Mouse (Mus musculus): ENCODE results near the gene 1700023F06Rik. TPM values are rescaled to one million over a fixed set of nuclear protein-coding genes. Genes with fewer than 3 reads are reported as not detected.

Gene 1700023F06Rik
- polyA plus RNA-seq, 1 experiment from 2014 or later, result 0.57 TPM

GRCm38 (mm10) chr11:103180426-103180825 lies 27.9 kb downstream of the 1700023F06Rik start:
- H3K36me3 ChIP-seq (ENCODE audit: control insufficient read depth, insufficient read depth, low read length), result no peaks in the 10 kb centered on the region
- 72% methylated on average over 1 of the region's 1 CpGs for WGBS
- H3K27me3 ChIP-seq (replicated peaks; ENCODE audit: control insufficient read depth, insufficient read depth, low read length), result no peaks in the 10 kb centered on the region
- no peak overlapping the region for H3K27ac ChIP-seq (ENCODE audit: low read length)
- H3K4me2 ChIP-seq (ENCODE audit: low read depth, low read length), result no peak overlapping the region
- H3K4me1 ChIP-seq (ENCODE audit: control insufficient read depth, insufficient read depth, low read length), result peaks cover 10% of the 10 kb centered on the region
- H3K9me3 ChIP-seq (ENCODE audit: control insufficient read depth, low read length), result no peaks in the 10 kb centered on the region
- no peak overlapping the region for H3K9ac ChIP-seq (ENCODE audit: low read depth, low read length)
- no peak overlapping the region for H3K4me3 ChIP-seq (ENCODE audit: low read length)
- ATAC-seq, result no peak

DNA sequence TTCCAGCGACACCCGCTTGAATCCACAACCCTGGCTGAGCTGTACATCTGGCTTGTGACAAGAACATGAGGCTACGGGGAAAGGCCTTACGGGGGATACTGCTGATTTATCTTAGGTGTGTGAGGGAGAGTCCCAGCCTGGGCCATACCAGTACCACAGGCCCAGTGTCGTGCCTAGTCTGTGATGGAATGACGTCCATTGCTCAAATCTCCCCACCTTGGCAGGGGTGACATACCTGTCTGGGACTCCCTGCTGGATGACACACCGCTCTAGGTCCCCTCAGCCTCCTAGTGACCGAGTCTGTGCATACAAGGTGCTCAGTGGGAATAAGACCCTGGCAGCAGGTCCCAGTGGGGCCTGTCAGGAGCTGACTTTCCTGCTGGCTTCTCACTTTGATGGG lies 29.6 kb downstream of the 1700023F06Rik start:
- Histone ChIP-seq H3K4me2 (ENCODE audit: low read depth, low read length) (no peak overlapping the region), H3K27ac (ENCODE audit: low read length) (no peak overlapping the region), H3K4me3 (ENCODE audit: low read length) (no peak overlapping the region), H3K9me3 (ENCODE audit: control insufficient read depth, low read length) (no peaks in the 10 kb centered on the region), H3K36me3 (ENCODE audit: control insufficient read depth, insufficient read depth, low read length) (no peaks in the 10 kb centered on the region), H3K27me3 (replicated peaks; ENCODE audit: control insufficient read depth, insufficient read depth, low read length) (no peaks in the 10 kb centered on the region), H3K4me1 (ENCODE audit: control insufficient read depth, insufficient read depth, low read length) (peaks cover 10% of the 10 kb centered on the region), H3K9ac (ENCODE audit: low read depth, low read length) (no peak overlapping the region)
- no peak for ATAC-seq
- 89% methylated on average over 8 of the region's 8 CpGs for WGBS

- no peak overlapping the region for H3K9ac ChIP-seq (ENCODE audit: low read depth, low read length)
- WGBS, result 81% methylated on average over 15 of the region's 15 CpGs
- H3K9me3 ChIP-seq (ENCODE audit: control insufficient read depth, low read length), result no peaks in the 10 kb centered on the region
- H3K4me3 ChIP-seq (ENCODE audit: low read length), result no peak overlapping the region
- no peak overlapping the region for H3K27ac ChIP-seq (ENCODE audit: low read length)
- H3K27me3 ChIP-seq (replicated peaks; ENCODE audit: control insufficient read depth, insufficient read depth, low read length), result no peaks in the 10 kb centered on the region
- H3K4me2 ChIP-seq (ENCODE audit: low read depth, low read length), result no peak overlapping the region
- ATAC-seq, result no peak
- no peaks in the 10 kb centered on the region for H3K36me3 ChIP-seq (ENCODE audit: control insufficient read depth, insufficient read depth, low read length)
- peaks cover 10% of the 10 kb centered on the region for H3K4me1 ChIP-seq (ENCODE audit: control insufficient read depth, insufficient read depth, low read length)
Observed at GRCm38 (mm10) chr11:103177815-103178485, 30.4 kb downstream of the 1700023F06Rik start.

- Histone ChIP-seq H3K4me1 (ENCODE audit: control insufficient read depth, insufficient read depth, low read length) (peaks cover 6% of the 10 kb centered on the region), H3K36me3 (ENCODE audit: control insufficient read depth, insufficient read depth, low read length) (no peaks in the 10 kb centered on the region), H3K9ac (ENCODE audit: low read depth, low read length) (no peak overlapping the region), H3K27me3 (replicated peaks; ENCODE audit: control insufficient read depth, insufficient read depth, low read length) (no peaks in the 10 kb centered on the region; the same call in 1 of the 2 replicates), H3K9me3 (ENCODE audit: control insufficient read depth, low read length) (no peaks in the 10 kb centered on the region), H3K4me2 (ENCODE audit: low read depth, low read length) (no peak overlapping the region), H3K4me3 (ENCODE audit: low read length) (no peak overlapping the region), H3K27ac (ENCODE audit: low read length) (no peak overlapping the region)
- WGBS, result 83% methylated on average over 5 of the region's 5 CpGs
- no peak for ATAC-seq
Observed at GRCm38 (mm10) chr11:103177216-103177615, 31.1 kb downstream of the 1700023F06Rik start.

DNA sequence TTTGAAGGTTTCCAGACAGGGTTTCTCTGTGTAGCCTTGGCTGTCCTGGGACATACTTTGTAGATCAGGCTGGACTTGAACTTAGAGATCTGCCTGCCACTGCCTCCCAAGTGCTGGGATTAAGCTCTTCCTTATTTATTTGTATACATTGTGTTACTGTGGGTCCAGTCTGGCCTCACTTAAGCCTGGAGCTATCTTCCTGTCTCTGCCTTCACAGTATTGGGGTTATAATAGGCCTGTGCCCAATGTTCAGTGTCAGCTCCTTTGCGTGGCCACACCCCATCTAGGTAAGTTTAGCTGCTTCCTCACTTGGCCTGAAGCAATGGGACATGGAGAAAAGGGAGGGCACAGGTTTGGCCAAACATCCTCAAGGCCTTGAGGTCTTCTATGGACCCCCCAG lies 31.8 kb downstream of the 1700023F06Rik start:
- H3K4me1 ChIP-seq (ENCODE audit: control insufficient read depth, insufficient read depth, low read length), result no peaks in the 10 kb centered on the region
- no peak overlapping the region for H3K4me3 ChIP-seq (ENCODE audit: low read length)
- no peaks in the 10 kb centered on the region for H3K36me3 ChIP-seq (ENCODE audit: control insufficient read depth, insufficient read depth, low read length)
- no peak overlapping the region for H3K4me2 ChIP-seq (ENCODE audit: low read depth, low read length)
- H3K9me3 ChIP-seq (ENCODE audit: control insufficient read depth, low read length), result no peaks in the 10 kb centered on the region
- no peak for ATAC-seq
- H3K9ac ChIP-seq (ENCODE audit: low read depth, low read length), result no peak overlapping the region
- 95% methylated on average over 1 of the region's 1 CpGs for WGBS
- H3K27ac ChIP-seq (ENCODE audit: low read length), result no peak overlapping the region
- peaks cover 4% of the 10 kb centered on the region; the same call in 1 of the 2 replicates for H3K27me3 ChIP-seq (replicated peaks; ENCODE audit: control insufficient read depth, insufficient read depth, low read length)

DNA sequence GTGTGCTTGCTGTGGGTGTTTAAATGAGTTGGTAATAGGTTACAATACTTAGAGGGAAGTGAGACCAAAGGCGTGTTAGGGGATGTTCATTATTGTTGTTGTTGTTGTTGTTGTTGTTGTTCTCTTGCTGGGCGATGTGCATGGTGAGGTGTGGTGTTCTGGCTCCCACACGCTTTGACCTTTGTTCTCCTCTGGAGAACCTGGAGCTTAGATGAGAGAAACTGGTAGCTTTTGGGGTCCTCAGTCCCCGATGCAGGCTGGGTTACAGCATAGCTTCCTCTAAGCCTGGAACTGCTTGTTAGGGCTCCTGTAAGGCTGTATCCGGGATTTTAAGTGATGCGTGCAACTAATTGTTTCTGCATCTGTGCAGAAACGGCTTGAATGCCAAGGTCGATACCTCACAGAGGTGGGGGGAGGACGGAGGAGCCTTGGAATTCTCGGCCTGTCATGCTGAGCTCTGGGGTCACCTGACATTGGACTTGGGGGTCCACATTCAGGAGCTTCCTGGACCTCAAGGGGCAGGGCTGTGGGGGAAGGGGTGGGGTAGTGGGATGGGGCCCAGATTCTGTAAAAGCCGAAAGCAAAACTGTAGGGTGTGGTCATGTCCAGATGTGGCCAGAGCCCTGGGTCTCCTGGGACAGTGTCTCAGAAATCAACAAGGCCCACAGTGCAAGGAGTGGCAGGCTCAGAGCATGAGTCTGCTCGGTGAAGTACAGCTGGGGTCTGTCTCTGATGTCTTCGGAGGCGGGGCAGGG lies 32.5 kb downstream of the 1700023F06Rik start:
- Histone ChIP-seq H3K9ac (ENCODE audit: low read depth, low read length) (no peak overlapping the region), H3K9me3 (ENCODE audit: control insufficient read depth, low read length) (no peaks in the 10 kb centered on the region), H3K36me3 (ENCODE audit: control insufficient read depth, insufficient read depth, low read length) (no peaks in the 10 kb centered on the region), H3K4me2 (ENCODE audit: low read depth, low read length) (no peak overlapping the region), H3K27ac (ENCODE audit: low read length) (no peak overlapping the region), H3K4me3 (ENCODE audit: low read length) (no peak overlapping the region), H3K27me3 (replicated peaks; ENCODE audit: control insufficient read depth, insufficient read depth, low read length) (peaks cover 11% of the 10 kb centered on the region), H3K4me1 (ENCODE audit: control insufficient read depth, insufficient read depth, low read length) (no peaks in the 10 kb centered on the region)
- 69% methylated on average over 14 of the region's 14 CpGs for WGBS
- ATAC-seq, result no peak

DNA sequence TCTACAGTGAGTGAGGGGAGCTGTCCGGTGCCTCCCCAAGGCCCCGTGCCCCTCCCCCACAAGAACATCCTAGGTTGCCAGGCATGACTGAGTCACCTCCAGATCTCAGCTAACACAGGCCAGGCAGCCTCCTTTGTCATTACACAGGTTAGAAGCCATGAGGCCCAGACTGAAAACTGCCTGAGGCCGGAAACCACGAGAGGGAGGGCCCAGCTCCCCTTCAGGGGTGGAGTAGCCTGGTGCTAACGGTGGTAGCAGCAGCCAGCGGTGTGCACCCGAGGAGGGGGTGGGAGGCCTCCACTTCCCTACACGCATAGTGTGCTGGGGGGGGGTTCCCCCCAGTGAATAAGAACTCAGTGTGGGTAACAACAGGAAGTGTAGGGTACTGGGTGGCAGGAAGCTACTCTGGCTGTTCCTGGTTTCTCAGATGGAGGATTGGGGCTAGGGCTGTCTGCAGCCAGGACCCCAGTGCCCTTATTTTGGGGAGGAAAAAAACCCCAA lies 33.4 kb downstream of the 1700023F06Rik start:
- ATAC-seq, result no peak
- no peak overlapping the region for H3K27ac ChIP-seq (ENCODE audit: low read length)

GRCm38 (mm10) chr11:103174411-103174832 lies 33.9 kb downstream of the 1700023F06Rik start:
- 81% methylated on average over 5 of the region's 5 CpGs for WGBS
- no peak for ATAC-seq
- H3K9me3 ChIP-seq (ENCODE audit: control insufficient read depth, low read length), result no peaks in the 10 kb centered on the region
- H3K27ac ChIP-seq (ENCODE audit: low read length), result no peak overlapping the region
- peaks cover 24% of the 10 kb centered on the region for H3K27me3 ChIP-seq (replicated peaks; ENCODE audit: control insufficient read depth, insufficient read depth, low read length)
- no peak overlapping the region for H3K9ac ChIP-seq (ENCODE audit: low read depth, low read length)
- no peaks in the 10 kb centered on the region for H3K36me3 ChIP-seq (ENCODE audit: control insufficient read depth, insufficient read depth, low read length)
- H3K4me2 ChIP-seq (ENCODE audit: low read depth, low read length), result no peak overlapping the region
- H3K4me3 ChIP-seq (ENCODE audit: low read length), result no peak overlapping the region
- H3K4me1 ChIP-seq (ENCODE audit: control insufficient read depth, insufficient read depth, low read length), result 0 out of 2 replicates have a peak, but pooled peaks cover 2% of the 10 kb centered on the region

More for the DNA sequence above, 33.4 kb downstream of the 1700023F06Rik start:
- Histone ChIP-seq H3K4me3 (ENCODE audit: low read length) (no peak overlapping the region), H3K4me1 (ENCODE audit: control insufficient read depth, insufficient read depth, low read length) (0 out of 2 replicates have a peak, but pooled peaks cover 2% of the 10 kb centered on the region), H3K36me3 (ENCODE audit: control insufficient read depth, insufficient read depth, low read length) (no peaks in the 10 kb centered on the region), H3K9me3 (ENCODE audit: control insufficient read depth, low read length) (no peaks in the 10 kb centered on the region), H3K4me2 (ENCODE audit: low read depth, low read length) (no peak overlapping the region), H3K27me3 (replicated peaks; ENCODE audit: control insufficient read depth, insufficient read depth, low read length) (peaks cover 20% of the 10 kb centered on the region), H3K9ac (ENCODE audit: low read depth, low read length) (no peak overlapping the region)
- WGBS, result 50% methylated on average over 8 of the region's 8 CpGs

DNA sequence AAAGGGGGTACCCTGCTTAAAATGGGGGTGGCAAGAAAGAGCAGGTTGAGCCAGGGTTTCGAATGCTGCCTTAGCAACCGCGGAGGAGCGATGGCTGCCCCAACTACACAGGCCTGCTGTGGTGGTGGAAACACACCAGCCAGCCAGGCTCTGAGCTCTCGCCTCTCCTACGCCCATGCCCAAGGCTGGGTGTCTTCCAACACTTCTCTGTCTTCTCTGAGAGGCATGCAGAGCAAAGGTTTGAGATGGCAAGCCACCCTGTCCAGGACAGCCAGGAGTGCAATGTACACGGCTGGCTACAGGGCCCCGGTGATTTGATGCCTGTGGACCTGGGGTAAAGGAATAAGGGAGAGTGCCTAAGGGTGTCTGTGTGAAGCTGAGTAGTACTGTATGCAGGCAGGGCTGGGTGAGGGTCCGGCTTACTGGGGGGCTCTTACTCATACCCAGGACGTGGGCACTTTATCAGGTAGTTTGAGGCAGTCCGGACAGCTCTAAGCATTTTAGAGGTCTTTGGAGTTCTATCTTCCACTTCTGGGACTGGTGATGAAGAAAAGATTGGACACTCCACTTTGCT lies 34.5 kb downstream of the 1700023F06Rik start:
- H3K9me3 ChIP-seq (ENCODE audit: control insufficient read depth, low read length), result no peaks in the 10 kb centered on the region
- peaks cover 24% of the 10 kb centered on the region for H3K27me3 ChIP-seq (replicated peaks; ENCODE audit: control insufficient read depth, insufficient read depth, low read length)
- no peaks in the 10 kb centered on the region for H3K36me3 ChIP-seq (ENCODE audit: control insufficient read depth, insufficient read depth, low read length)
- ATAC-seq, result no peak
- 0 out of 2 replicates have a peak, but pooled peaks cover 2% of the 10 kb centered on the region for H3K4me1 ChIP-seq (ENCODE audit: control insufficient read depth, insufficient read depth, low read length)
- no peak overlapping the region for H3K4me2 ChIP-seq (ENCODE audit: low read depth, low read length)
- no peak overlapping the region for H3K27ac ChIP-seq (ENCODE audit: low read length)
- 93% methylated on average over 11 of the region's 11 CpGs for WGBS
- H3K4me3 ChIP-seq (ENCODE audit: low read length), result no peak overlapping the region
- H3K9ac ChIP-seq (ENCODE audit: low read depth, low read length), result no peak overlapping the region

Data from intestine, embryonic 16.5 days (tissue).